Mouse (Mus musculus) left cerebral cortex, adult 9 months (tissue): Measurements from ENCODE around the gene Oaz1.

ENCODE experiments used
- DNase-seq, 2 experiments: peaks; one replicate each; pipeline ENCODE4 v3.0.0; 2022; ENCODE audit warnings: low spot score in 2 of 2

The Oaz1 gene

DNA sequence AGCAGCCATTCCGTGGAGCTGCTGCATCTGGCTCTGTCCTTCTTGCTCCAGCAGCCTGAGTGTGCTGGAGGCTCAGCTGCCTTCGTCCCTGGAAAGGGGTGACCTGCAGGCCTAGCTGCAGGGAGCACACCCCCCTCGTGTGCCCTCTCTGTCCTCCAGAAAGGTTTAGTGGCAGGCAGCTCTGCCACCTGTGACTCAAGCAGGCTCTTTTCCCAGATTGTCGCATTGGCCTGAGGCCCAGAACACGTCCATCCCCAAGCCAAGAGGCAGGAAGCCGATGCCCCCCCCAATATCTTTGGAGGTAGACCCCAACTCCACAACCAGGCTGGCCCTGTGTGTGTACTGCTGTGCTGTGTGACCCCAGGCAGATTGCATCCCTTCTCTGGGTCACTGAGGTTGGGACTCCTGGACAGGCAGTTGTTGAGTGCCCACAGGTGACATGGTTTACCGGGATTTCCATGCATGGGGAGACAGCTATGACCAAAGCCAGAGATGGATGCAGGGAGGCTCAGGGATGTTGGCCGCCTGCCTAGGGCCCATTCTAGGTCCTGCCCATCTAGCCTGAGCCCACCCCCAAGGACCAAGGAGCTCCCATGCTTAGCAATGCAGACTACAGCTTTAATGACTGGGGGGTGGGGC is 18.7 kb downstream of the Oaz1 start:
- no peak for DNase-seq

DNA sequence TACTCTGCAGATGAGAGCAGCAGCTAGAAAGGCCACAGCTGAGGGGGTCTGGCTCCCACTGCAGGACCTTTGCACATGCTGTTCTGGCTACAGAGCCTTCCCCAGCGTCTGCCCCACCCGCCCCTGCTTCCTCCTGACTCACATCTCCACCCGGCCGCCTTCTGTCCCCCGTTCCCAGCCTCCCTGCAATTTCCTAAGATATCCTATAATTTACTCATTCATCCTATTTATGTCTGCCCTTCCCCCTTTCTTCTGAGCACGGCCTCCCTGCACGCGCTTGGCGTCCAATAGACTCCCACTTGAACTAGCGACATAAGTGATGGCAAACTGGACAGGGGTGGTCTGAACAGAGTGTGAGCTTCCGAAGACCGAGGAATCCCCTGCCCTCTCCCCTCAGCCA is 19.3 kb downstream of the Oaz1 start:
- DNase-seq = peak in 1 of 2 experiments; percentile 67

DNA sequence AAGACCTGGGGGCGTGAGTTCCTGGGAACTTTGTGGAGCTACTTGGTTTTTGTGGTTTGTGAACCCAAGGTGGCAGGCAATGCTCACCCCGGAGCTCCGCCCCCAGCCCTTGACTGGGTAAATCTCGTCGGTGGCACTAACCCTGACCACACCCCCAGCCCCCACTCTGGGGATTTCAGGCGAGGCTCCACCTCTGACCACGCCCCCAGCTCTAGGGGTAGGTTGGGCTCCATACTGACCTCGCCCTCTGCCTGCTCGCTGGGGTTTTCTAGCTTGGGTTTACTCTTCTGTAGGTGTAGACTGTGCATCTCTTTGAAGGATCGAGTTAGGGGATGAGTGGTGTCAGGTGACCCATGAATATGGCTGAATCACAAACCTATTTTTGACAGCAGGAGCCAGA is 22.1 kb downstream of the Oaz1 start:
- DNase-seq = no peak

DNA sequence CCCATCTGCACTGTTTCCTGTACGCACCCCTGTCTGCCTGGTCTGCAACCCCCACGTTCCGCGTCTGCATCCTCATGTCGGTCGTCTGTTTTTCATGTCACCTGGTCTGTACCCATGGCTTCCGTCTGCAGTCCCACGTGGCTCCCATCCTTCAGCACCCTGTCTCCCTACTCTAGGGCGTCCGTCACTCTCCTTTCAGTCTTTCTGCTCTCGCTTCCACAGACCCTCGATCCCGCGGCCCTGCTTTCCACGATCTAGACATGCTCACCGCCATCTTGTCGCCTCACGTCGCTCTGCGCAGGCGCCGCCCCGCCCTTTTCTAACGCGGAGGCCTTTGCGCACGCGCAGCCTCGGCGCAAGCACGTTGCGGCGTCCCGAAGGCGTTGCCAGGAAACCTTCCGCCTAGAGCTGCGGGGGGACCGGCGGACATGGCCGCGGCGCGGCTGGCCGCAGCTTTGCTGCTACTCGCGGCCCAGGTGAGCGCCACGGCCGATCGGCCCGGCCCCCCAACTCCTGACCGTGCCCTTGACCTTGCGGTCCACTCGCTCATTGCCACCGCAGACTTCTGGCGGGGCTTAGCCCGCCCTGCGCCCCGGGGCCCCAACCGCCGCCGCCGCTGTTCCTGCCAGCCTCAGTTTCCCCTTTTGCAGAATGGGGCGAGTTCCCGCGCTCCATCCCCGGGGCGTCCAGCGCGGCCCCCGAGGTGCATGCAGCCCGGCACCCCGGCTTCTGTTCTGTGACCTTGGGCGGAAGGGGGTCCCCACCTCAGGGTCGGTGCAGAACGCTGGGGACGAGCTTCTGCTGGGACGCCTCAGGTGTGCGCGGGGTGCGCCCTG is 28.7 kb downstream of the Oaz1 start, which contains the start of the genes Lsm7 and Sppl2b:
Gene Lsm7 (minus strand): TSS at position 297 of the 836 bp plus-strand sequence.
Gene Sppl2b (plus strand): TSS at position 363 of the 836 bp plus-strand sequence.
- peak; percentile 86 to 97 for DNase-seq

DNA sequence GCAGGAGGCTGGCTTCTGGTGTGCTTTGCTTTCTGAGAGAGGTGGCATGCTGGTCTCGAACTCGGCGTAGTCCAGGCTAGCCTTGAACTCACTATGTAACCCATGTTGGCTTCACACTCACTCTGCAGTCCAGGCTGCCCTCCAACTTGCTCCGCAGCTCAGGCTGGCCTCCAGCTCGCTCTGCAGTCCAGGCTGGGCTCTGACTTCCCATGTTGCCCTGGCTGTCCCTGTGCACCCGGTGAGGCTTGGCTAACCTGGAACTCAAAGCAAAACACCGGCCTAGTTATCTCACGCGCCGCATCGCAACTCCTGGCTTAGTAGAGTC is 29.3 kb downstream of the Oaz1 start:
- no peak for DNase-seq

DNA sequence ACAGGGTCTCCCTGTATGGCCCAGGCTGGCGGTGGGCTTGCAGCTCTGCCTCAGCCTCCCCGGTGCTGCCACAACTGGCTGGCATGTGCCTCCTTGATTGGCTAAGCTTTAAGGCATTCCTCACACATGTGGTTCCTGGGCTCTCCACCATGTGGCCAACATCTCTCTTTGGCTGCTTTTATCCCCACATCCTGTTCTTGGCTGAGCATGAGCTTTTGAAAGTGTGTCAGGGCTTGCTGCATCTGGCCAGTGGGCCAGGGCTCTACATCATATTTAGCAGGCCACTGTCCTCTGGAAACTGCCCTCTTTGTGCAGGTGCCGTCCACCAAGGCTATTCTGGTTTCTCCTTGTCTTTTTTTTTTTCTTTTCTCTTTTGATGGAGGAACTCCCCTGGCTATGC is 29.8 kb downstream of the Oaz1 start:
- DNase-seq = no peak

DNA sequence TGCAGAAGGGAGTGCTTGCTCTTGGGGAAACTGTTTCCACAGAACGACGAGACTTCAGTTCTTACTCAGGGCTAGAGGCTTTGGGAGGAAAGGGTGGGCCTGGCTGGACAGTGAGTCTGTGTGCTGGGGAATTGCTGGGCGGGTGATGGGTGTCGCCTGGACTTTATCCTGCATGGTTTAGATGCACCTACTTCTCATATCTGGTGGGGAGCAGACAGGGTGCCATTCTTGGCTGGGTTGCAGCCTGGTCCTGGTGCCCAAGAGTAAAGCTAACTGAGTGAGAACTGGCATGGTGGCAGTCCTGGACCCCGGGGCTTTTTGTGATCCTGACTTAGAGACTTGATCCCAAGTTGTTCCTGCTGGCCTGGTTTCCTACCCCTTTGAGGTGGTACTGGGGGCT is 30.5 kb downstream of the Oaz1 start:
- no peak for DNase-seq

DNA sequence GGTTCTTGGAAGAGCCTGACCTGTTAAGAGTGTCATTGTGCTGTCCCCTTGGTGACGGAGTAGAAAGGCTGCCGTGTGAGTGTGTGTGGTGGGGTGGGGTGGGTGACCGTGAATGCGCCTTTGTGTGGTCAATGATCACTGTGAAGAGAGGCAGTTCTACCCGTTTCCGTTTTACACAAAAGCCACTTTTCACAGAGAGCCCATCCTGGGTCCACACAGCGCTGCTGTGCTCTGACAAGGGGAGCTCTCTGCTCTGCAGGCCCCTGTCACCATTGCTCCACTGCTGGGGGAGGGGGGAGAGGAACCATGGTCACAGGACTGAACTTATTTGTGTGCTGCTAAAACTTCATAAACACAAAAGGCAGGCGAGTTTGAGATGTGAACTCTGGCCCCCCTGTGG is 30.9 kb downstream of the Oaz1 start:
- no peak for DNase-seq

DNA sequence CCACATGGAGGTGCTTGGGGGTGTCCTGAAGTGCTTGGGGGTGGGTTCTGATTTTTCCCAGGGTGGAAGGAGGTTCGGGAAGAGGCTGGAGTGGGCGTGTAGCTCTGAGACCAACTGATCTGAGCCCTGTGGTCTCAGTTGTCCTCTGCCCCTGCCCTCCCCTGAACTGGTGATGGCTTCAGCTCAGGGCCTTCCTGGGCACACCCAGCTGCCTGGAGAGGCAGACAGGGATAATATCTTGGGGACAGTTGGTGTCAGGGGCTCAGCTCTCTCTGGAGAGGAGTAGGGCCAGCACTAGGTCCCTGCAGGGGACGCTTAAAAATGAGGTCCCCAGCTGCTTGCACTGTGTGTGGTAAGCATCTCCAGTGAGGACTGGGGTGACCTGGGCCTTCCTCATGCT is 31.4 kb downstream of the Oaz1 start:
- no peak for DNase-seq

DNA sequence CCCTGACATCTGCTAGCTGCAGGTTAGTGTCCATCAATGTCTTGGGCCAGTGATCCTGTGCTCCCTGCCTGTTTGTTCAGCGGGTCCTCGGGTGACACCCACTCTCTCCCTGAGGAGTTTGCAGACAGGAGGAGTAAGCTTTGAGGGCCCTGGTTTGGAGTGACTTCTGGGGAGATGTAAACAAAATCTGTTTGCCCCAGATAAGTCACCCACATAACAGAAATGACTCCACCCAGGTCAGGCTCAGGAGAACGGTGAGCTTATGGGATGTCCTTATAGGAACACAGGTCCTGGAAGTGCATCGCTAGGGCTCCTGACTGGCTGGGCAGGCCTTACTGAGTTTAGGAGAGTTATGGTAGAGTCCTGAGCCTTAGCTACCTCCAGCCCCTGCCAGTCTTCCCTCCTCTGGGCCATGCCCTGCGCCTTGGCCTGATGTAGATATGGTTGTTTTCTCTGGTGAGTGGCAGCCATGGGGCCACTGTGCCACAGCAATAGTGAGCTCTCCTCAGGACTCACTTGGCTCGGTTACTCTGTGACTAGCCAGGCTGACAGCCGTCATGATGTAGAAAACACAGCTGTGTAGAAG is 32.0 kb downstream of the Oaz1 start:
- no peak for DNase-seq

DNA sequence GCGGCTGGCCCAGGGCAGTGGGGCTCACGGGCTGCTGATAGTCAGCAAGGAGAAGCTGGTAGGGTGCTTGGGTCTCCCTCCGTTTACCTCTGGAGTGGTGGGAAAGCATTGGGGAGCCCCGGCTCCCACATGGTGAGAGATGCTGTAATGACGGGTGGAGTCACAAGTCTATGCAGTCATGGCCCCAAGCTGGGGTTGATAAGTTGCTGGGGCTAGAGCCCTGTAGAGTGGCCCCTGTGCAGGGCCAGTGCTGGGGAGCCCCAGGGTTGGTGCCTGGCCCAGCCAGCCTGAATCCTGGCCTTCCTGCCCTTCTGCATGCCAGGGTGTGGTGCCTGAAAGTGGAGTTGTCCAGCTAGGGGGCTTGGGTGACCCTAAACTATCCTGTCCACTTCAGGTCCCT is 35.8 kb downstream of the Oaz1 start:
- no peak for DNase-seq

DNA sequence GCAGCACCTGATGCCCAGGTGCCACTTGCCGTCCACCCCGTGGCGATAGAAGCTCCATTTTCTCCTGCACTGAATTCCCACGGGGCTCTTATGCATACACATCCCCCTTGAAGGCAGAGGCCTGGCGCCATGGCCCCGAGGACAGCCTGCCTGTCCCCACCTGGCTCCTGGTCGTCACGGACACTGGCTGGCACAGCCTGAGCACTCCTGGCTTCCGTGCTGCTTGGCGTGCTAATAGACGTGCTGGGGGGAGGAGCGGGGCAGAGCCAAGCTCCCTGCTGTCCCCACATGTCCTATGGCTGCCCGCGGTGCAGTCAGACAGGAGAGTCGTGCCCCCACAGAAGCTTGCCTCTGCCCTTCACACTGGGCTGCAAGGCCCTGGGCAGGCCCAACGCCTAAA is 38.0 kb downstream of the Oaz1 start:
- DNase-seq = no peak

DNA sequence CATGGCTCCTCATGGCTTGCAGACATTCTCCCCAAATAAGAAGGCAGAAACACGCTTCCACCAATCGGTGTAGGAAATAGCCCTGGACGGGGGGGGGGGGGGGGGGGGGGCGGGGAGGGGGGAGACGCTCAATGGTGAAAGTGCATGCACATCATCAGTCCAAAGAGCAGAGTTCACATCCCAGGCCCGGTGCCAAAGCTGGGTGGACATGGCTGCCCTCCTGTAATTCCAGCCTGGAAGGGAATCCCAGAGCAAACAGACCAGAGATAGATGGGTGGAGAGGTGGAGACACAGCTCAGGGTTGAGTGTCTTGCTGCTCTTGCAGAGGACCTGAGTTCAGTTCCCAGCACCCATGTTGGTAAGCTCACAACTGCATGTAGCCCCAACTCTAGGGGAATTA is 44.5 kb downstream of the Oaz1 start:
- DNase-seq = no peak

DNA sequence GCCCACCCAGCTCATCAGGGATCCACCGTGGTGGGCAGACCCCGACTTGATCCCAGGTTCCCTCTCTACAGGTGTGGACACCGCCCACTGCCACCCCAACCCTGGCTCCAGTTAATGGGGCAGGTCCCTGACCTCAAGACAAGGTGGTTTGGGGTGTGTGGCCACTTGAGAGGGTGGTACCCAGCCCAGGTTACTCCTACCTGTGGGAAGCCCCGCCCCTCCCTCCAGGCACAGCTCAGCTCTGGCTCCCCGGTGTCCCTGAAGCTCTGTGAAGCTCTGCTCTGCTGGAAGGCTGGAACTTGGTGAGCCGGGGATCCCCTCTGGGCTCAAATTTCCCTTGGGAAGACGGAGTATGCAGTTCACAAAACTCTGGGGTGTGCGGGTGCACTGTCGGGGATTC is 45.1 kb downstream of the Oaz1 start, which contains the start of gene Tmprss9:
Gene Tmprss9 (plus strand): TSS at position 268 of the 400 bp plus-strand sequence.
- DNase-seq = no peak

DNA sequence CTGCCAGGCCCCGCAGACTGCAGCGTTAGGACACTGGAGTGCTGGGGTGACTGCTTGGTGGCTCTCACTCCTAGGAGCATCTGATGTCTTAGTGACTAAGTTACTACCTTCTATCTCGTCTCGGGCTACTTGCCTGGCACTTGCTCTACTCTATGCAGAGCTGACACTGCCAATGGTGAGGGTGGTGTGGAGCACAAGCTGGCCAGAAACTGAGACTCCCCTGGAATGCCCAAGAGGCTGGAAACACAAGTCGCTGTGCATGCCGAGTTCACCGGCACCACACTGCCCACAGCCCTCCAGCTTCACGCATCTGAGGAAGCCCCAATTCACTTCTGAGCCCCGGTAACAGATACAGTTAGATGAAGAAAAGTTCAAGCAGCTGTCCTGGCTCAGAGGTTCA is 47.6 kb downstream of the Oaz1 start:
- no peak for DNase-seq

DNA sequence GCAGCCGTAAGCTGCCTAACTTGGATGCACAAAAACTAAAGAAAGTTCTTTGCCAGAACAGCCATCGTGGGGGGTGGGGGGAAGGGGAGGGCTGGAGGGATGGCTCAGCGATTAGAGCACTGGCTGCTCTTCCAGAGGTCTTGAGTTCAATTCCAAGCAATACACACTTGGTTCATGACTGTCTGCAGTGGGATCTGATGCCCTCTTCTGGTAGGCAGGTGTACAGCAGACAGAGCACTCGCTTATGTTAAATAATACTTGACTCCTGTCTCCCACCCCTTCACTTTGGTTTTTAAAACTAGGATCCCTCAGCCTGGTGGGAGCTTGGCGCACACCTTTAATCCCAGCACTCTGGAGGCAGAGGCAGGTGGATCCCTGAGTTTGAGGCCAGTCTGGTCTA is 49.6 kb downstream of the Oaz1 start:
- DNase-seq = peak in 1 of 2 experiments; percentile 61

DNA sequence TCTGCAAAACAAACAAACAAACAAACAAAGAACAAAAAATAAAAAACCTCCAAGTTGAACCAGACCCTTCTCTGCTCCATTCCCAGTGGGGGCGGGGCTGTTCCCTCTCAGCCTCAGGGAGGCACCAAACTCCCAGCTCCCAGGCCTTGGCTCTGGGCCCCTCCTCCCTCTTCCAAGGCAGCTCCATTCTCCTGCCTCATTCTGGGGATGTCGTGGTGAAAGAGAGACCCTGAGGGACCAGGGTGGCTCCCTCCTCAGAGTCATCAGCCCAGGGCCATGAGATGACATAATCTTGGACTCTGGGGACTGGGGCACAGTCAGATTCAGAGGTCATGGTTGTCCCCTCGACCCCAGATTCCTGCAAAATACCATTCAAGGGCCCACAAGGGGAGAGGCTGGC is 50.1 kb downstream of the Oaz1 start:
- no peak for DNase-seq
